Mouse (Mus musculus): Measurements from ENCODE around the gene Tmppe. TPM values are rescaled to one million over a fixed set of nuclear protein-coding genes. Genes with fewer than 3 reads are reported as not detected.

The Tmppe gene
- polyA plus RNA-seq, 1 experiment: 4.3 TPM

DNA sequence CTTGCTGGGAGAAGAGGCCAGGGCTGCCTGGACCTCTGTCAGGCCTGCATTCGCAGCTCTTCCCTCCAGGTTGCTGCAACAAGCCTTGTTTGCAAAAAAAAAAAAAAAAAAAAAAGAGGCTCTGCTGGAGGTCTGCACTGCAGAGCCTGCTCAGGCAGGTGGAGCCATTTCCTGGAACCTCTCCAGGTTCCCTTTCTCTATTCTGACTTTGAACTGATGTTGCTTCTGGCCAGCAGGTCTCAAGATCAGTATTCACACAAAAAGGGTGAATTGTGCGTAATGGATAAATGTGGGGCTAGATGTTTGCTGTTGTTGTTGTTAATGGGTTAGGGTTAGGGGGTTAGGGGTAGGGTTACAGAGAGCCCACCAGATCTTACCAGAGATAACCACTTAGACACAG is 34.8 kb downstream of the Tmppe start:
- TF ChIP-seq CTCF (IDR thresholded peaks at IDR 0.05; ENCODE audit: extremely low read depth, insufficient read depth, low read length) (no peak), POLR2A (IDR thresholded peaks at IDR 0.05; ENCODE audit: extremely low read depth, insufficient read depth, low read length) (no peak)

DNA sequence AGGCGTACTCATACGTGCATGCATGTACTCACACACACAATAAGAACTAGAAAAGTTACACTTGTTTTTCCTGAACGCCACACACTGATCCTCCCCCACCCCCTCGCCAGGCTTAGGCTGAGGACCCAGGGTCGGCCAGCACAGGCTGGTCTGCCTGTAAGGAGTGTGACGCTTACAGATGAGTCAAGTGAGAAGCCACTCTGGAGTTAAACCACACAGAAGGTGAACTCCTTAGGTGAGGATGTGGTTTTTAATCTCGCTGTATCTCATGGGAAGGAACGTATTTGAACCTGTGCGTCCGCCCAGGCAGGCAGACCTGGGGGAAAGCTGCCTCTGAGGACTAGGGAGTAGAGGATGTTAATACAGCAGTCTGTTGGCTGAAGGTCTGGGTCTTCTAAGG is 39.6 kb downstream of the Tmppe start:
- no peak for TF ChIP-seq CTCF (IDR thresholded peaks at IDR 0.05; ENCODE audit: extremely low read depth, insufficient read depth, low read length)
- no peak for TF ChIP-seq POLR2A (IDR thresholded peaks at IDR 0.05; ENCODE audit: extremely low read depth, insufficient read depth, low read length)
- no peak overlapping the region for H3K4me3 ChIP-seq (ENCODE audit: insufficient read depth, low read length)
- H3K27ac ChIP-seq (ENCODE audit: insufficient read depth, low read length): no peak overlapping the region
- no peaks in the 10 kb centered on the region for H3K4me1 ChIP-seq (ENCODE audit: control insufficient read depth, insufficient read depth, low read length)

More for the DNA sequence above, 34.8 kb downstream of the Tmppe start:
- Histone ChIP-seq H3K4me1 (ENCODE audit: control insufficient read depth, insufficient read depth, low read length) (no peaks in the 10 kb centered on the region), H3K27ac (ENCODE audit: insufficient read depth, low read length) (no peak overlapping the region), H3K4me3 (ENCODE audit: insufficient read depth, low read length) (no peak overlapping the region)

DNA sequence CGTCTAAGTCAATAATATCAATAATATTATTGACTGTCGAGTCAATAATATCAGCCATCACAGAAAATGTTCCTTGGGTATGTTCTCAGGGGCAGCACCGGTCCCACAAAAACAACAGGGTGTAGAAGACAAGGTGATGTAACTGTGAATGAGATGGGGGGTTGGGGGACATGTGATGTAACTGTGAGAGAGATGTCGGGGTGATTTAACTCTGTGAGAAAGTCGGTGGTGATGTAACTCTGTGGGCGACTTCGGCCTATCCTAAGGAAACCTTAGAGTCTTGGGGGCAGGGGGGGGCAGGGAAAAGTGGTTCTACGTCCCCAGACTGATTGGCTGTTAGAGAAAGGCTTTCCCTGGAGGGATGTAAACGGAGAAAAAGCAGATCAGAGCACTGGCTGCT is 41.3 kb downstream of the Tmppe start:
- TF ChIP-seq POLR2A (IDR thresholded peaks at IDR 0.05; ENCODE audit: extremely low read depth, insufficient read depth, low read length) (no peak), CTCF (IDR thresholded peaks at IDR 0.05; ENCODE audit: extremely low read depth, insufficient read depth, low read length) (no peak)
- no peak overlapping the region for H3K27ac ChIP-seq (ENCODE audit: insufficient read depth, low read length)
- no peaks in the 10 kb centered on the region for H3K4me1 ChIP-seq (ENCODE audit: control insufficient read depth, insufficient read depth, low read length)
- H3K4me3 ChIP-seq (ENCODE audit: insufficient read depth, low read length): no peak overlapping the region

- H3K27ac ChIP-seq (ENCODE audit: insufficient read depth, low read length): no peak overlapping the region
- no peaks in the 10 kb centered on the region for H3K4me1 ChIP-seq (ENCODE audit: control insufficient read depth, insufficient read depth, low read length)
- no peak overlapping the region for H3K4me3 ChIP-seq (ENCODE audit: insufficient read depth, low read length)
- TF ChIP-seq POLR2A (IDR thresholded peaks at IDR 0.05; ENCODE audit: extremely low read depth, insufficient read depth, low read length) (no peak), CTCF (IDR thresholded peaks at IDR 0.05; ENCODE audit: extremely low read depth, insufficient read depth, low read length) (no peak)
These were observed 42.0 kb downstream of the Tmppe start for GRCm38 (mm10) chr9:114442893-114443292.

GRCm38 (mm10) chr9:114443351-114443750 is 42.4 kb downstream of the Tmppe start:
- Histone ChIP-seq H3K4me3 (ENCODE audit: insufficient read depth, low read length) (no peak overlapping the region), H3K27ac (ENCODE audit: insufficient read depth, low read length) (no peak overlapping the region), H3K4me1 (ENCODE audit: control insufficient read depth, insufficient read depth, low read length) (no peaks in the 10 kb centered on the region)
- TF ChIP-seq POLR2A (IDR thresholded peaks at IDR 0.05; ENCODE audit: extremely low read depth, insufficient read depth, low read length) (no peak), CTCF (IDR thresholded peaks at IDR 0.05; ENCODE audit: extremely low read depth, insufficient read depth, low read length) (no peak)

DNA sequence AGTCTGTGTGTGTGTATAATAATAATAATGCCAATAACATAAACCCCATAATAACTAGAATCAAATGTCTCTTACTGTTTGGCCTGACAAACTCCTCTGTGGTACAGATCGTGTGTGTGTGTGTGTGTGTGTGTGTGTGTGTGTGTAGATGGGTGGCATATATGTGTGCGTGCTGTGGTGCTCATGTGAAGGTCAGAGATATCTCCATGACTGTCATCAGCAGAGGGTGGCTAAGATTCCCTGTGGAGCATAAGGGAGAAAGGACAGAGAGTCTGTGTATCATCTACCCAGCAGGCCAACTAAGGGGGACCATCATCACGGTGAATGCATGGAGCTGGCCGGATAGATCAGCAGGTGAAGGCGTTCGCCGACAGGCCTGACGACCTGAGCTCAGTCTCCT is 46.0 kb downstream of the Tmppe start:
- Histone ChIP-seq H3K4me1 (ENCODE audit: control insufficient read depth, insufficient read depth, low read length) (no peaks in the 10 kb centered on the region), H3K27ac (ENCODE audit: insufficient read depth, low read length) (no peak overlapping the region), H3K4me3 (ENCODE audit: insufficient read depth, low read length) (no peak overlapping the region)
- TF ChIP-seq CTCF (IDR thresholded peaks at IDR 0.05; ENCODE audit: extremely low read depth, insufficient read depth, low read length) (no peak), POLR2A (IDR thresholded peaks at IDR 0.05; ENCODE audit: extremely low read depth, insufficient read depth, low read length) (no peak)

- TF ChIP-seq CTCF (IDR thresholded peaks at IDR 0.05; ENCODE audit: extremely low read depth, insufficient read depth, low read length) (no peak), POLR2A (IDR thresholded peaks at IDR 0.05; ENCODE audit: extremely low read depth, insufficient read depth, low read length) (no peak)
- Histone ChIP-seq H3K4me1 (ENCODE audit: control insufficient read depth, insufficient read depth, low read length) (no peaks in the 10 kb centered on the region), H3K4me3 (ENCODE audit: insufficient read depth, low read length) (no peak overlapping the region), H3K27ac (ENCODE audit: insufficient read depth, low read length) (no peak overlapping the region)
These were observed 47.8 kb downstream of the Tmppe start for GRCm38 (mm10) chr9:114448700-114449099.

GRCm38 (mm10) chr9:114449120-114449754 is 48.3 kb downstream of the Tmppe start:
- H3K27ac ChIP-seq (ENCODE audit: insufficient read depth, low read length): no peak overlapping the region
- no peaks in the 10 kb centered on the region for H3K4me1 ChIP-seq (ENCODE audit: control insufficient read depth, insufficient read depth, low read length)
- no peak overlapping the region for H3K4me3 ChIP-seq (ENCODE audit: insufficient read depth, low read length)
- TF ChIP-seq POLR2A (IDR thresholded peaks at IDR 0.05; ENCODE audit: extremely low read depth, insufficient read depth, low read length) (no peak), CTCF (IDR thresholded peaks at IDR 0.05; ENCODE audit: extremely low read depth, insufficient read depth, low read length) (no peak)

GRCm38 (mm10) chr9:114451615-114452014 is 50.7 kb downstream of the Tmppe start:
- Histone ChIP-seq H3K27ac (ENCODE audit: insufficient read depth, low read length) (no peak overlapping the region), H3K4me3 (ENCODE audit: insufficient read depth, low read length) (no peak overlapping the region), H3K4me1 (ENCODE audit: control insufficient read depth, insufficient read depth, low read length) (no peaks in the 10 kb centered on the region)
- no peak for TF ChIP-seq POLR2A (IDR thresholded peaks at IDR 0.05; ENCODE audit: extremely low read depth, insufficient read depth, low read length)
- no peak for TF ChIP-seq CTCF (IDR thresholded peaks at IDR 0.05; ENCODE audit: extremely low read depth, insufficient read depth, low read length)

DNA sequence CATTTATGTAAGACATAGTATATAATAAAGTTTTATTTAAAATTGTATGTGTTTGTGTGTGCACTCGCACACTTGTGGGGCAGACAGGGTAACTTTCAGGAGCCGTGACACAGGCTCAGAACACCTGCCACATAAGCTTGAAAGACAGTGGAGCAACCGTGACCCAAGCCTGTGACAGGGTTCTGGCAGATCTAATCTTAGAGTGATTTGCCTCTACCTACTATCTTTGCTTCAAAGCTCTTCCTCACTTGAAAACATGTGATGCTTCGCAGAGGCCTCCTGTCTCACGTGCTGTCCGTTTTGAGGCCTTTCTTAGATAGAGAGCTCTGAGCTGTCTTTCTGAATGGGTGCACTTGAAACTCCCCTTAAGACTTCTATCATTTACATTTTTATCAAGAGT is 51.5 kb downstream of the Tmppe start:
- TF ChIP-seq CTCF (IDR thresholded peaks at IDR 0.05; ENCODE audit: extremely low read depth, insufficient read depth, low read length) (no peak), POLR2A (IDR thresholded peaks at IDR 0.05; ENCODE audit: extremely low read depth, insufficient read depth, low read length) (no peak)
- H3K27ac ChIP-seq (ENCODE audit: insufficient read depth, low read length): no peak overlapping the region
- H3K4me3 ChIP-seq (ENCODE audit: insufficient read depth, low read length): no peak overlapping the region
- H3K4me1 ChIP-seq (ENCODE audit: control insufficient read depth, insufficient read depth, low read length): no peaks in the 10 kb centered on the region

Measured in cortical plate, adult 2 months (tissue).